Mouse (Mus musculus) cerebellum, postnatal 10 days (tissue): ENCODE measurements around the gene Mybpc1.
"Not testable (repeated sequence)": the region's sequence is repeated elsewhere in the genome, so short reads cannot be mapped to it uniquely, and the experiment has no call there.

Source experiments
- DNase-seq, 2 experiments: peaks; one replicate each; pipeline ENCODE4 v3.0.0; 2021; ENCODE audit warnings: mixed read lengths in 2 of 2

Gene Mybpc1

GRCm38 (mm10) chr10:88547635-88548034 is 57.3 kb downstream of the Mybpc1 start:
- no peak for DNase-seq

GRCm38 (mm10) chr10:88530631-88531030 is 74.3 kb downstream of the Mybpc1 start:
- no peak for DNase-seq

- no peak for DNase-seq
These were observed 80.9 kb downstream of the Mybpc1 start for GRCm38 (mm10) chr10:88524016-88524415.

GRCm38 (mm10) chr10:88523212-88523611 is 81.7 kb downstream of the Mybpc1 start:
- DNase-seq, result no peak

- no peak for DNase-seq
These were observed 82.2 kb downstream of the Mybpc1 start for GRCm38 (mm10) chr10:88522795-88523194.

GRCm38 (mm10) chr10:88515049-88515448 is 89.9 kb downstream of the Mybpc1 start:
- not testable (repeated sequence) for DNase-seq

GRCm38 (mm10) chr10:88514495-88514894 is 90.5 kb downstream of the Mybpc1 start:
- peak; percentile 71 to 78 for DNase-seq

GRCm38 (mm10) chr10:88513574-88514135 is 91.3 kb downstream of the Mybpc1 start:
- DNase-seq, result peak; percentile 17 to 25

- DNase-seq, result no peak
These were observed 93.6 kb downstream of the Mybpc1 start for GRCm38 (mm10) chr10:88511355-88511754.

- peak in 1 of 2 experiments; percentile 26 for DNase-seq
These were observed 94.3 kb downstream of the Mybpc1 start for GRCm38 (mm10) chr10:88510503-88511271.

GRCm38 (mm10) chr10:88507691-88508143 is 97.2 kb downstream of the Mybpc1 start:
- no peak for DNase-seq

- no peak for DNase-seq
These were observed 99.7 kb downstream of the Mybpc1 start for GRCm38 (mm10) chr10:88505256-88505655.

- DNase-seq, result no peak
These were observed 100.5 kb downstream of the Mybpc1 start for GRCm38 (mm10) chr10:88504481-88504880.

- DNase-seq, result peak; percentile 95 to 97
These were observed 101.3 kb downstream of the Mybpc1 start, which contains the start of gene Chpt1 for GRCm38 (mm10) chr10:88503421-88504314. Chpt1 (minus strand) TSS chr10:88504073.

GRCm38 (mm10) chr10:88502919-88503318 is 102.0 kb downstream of the Mybpc1 start:
- no peak for DNase-seq

GRCm38 (mm10) chr10:88501886-88502765 is 102.8 kb downstream of the Mybpc1 start:
- peak in 1 of 2 experiments; percentile 15 for DNase-seq

GRCm38 (mm10) chr10:88501370-88501769 is 103.6 kb downstream of the Mybpc1 start:
- DNase-seq, result no peak

GRCm38 (mm10) chr10:88499993-88500392 is 105.0 kb downstream of the Mybpc1 start:
- DNase-seq, result no peak

GRCm38 (mm10) chr10:88496864-88497564 is 107.9 kb downstream of the Mybpc1 start:
- no peak for DNase-seq

- DNase-seq, result no peak
These were observed 109.9 kb downstream of the Mybpc1 start for GRCm38 (mm10) chr10:88494959-88495587.

GRCm38 (mm10) chr10:88492658-88493057 is 112.3 kb downstream of the Mybpc1 start:
- no peak for DNase-seq
